Mouse (Mus musculus): ENCODE data around the gene Ulk2.
"Not testable (repeated sequence)": the region's sequence is repeated elsewhere in the genome, so short reads cannot be mapped to it uniquely, and the experiment has no call there.

Ulk2 gene

GRCm38 (mm10) chr11:61854988-61855411 lies at the start of gene Ulk2:
Gene Ulk2, minus strand, starts transcription at chr11:61855073.
- peak; percentile 65 for DNase-seq (ENCODE audit: low read depth)

- no peak for DNase-seq (ENCODE audit: low read depth)
These were observed 27.3 kb upstream of the Ulk2 start for GRCm38 (mm10) chr11:61882183-61882582.

GRCm38 (mm10) chr11:61879921-61880320 lies 25.0 kb upstream of the Ulk2 start:
- DNase-seq (ENCODE audit: low read depth), result no peak

- no peak for DNase-seq (ENCODE audit: low read depth)
These were observed 17.0 kb upstream of the Ulk2 start for GRCm38 (mm10) chr11:61871881-61872280.

- DNase-seq (ENCODE audit: low read depth), result no peak
These were observed 12.0 kb upstream of the Ulk2 start for GRCm38 (mm10) chr11:61866856-61867255.

GRCm38 (mm10) chr11:61861781-61862547 lies 7.1 kb upstream of the Ulk2 start:
- no peak for DNase-seq (ENCODE audit: low read depth)

- no peak for DNase-seq (ENCODE audit: low read depth)
These were observed 4.4 kb upstream of the Ulk2 start for GRCm38 (mm10) chr11:61859316-61859715.

GRCm38 (mm10) chr11:61855539-61855938 lies 666 bp upstream of the Ulk2 start:
- no peak for DNase-seq (ENCODE audit: low read depth)

- peak; percentile 53 for DNase-seq (ENCODE audit: low read depth)
These were observed 474 bp downstream of the Ulk2 start for GRCm38 (mm10) chr11:61854211-61854987.

GRCm38 (mm10) chr11:61853659-61854058 lies 1.2 kb downstream of the Ulk2 start:
- DNase-seq (ENCODE audit: low read depth), result no peak

- no peak for DNase-seq (ENCODE audit: low read depth)
These were observed 2.0 kb downstream of the Ulk2 start for GRCm38 (mm10) chr11:61852916-61853315.

- DNase-seq (ENCODE audit: low read depth), result no peak
These were observed 3.7 kb downstream of the Ulk2 start for GRCm38 (mm10) chr11:61851195-61851594.

GRCm38 (mm10) chr11:61840663-61841062 lies 14.2 kb downstream of the Ulk2 start:
- DNase-seq (ENCODE audit: low read depth), result not testable (repeated sequence)

- no peak for DNase-seq (ENCODE audit: low read depth)
These were observed 14.9 kb downstream of the Ulk2 start for GRCm38 (mm10) chr11:61839940-61840339.

- DNase-seq (ENCODE audit: low read depth), result no peak
These were observed 15.7 kb downstream of the Ulk2 start for GRCm38 (mm10) chr11:61839182-61839581.

- no peak for DNase-seq (ENCODE audit: low read depth)
These were observed 45.1 kb downstream of the Ulk2 start for GRCm38 (mm10) chr11:61809793-61810192.

GRCm38 (mm10) chr11:61808551-61809117 lies 46.2 kb downstream of the Ulk2 start:
- DNase-seq (ENCODE audit: low read depth), result no peak

GRCm38 (mm10) chr11:61793441-61793840 lies 61.4 kb downstream of the Ulk2 start:
- DNase-seq (ENCODE audit: low read depth), result no peak

GRCm38 (mm10) chr11:61788550-61788949 lies 66.3 kb downstream of the Ulk2 start:
- no peak for DNase-seq (ENCODE audit: low read depth)

- DNase-seq (ENCODE audit: low read depth), result not testable (repeated sequence)
These were observed 72.3 kb downstream of the Ulk2 start for GRCm38 (mm10) chr11:61782526-61782925.

GRCm38 (mm10) chr11:61774551-61775149 lies 80.2 kb downstream of the Ulk2 start:
- no peak for DNase-seq (ENCODE audit: low read depth)

Measured in c-Kit-positive CD71-negative TER-119-negative erythroid progenitor cells, embryonic 14.5 days (primary cell).